Mouse (Mus musculus) adrenal gland, postnatal 10 days (tissue): Measurements from ENCODE around the gene Gm10358. TPM values are rescaled to one million over a fixed set of nuclear protein-coding genes. Genes with fewer than 3 reads are reported as not detected.
"Not testable (repeated sequence)": the region's sequence is repeated elsewhere in the genome, so short reads cannot be mapped to it uniquely, and the experiment has no call there.

Source experiments
- DNase-seq: peaks from one replicate; pipeline ENCODE4 v3.0.0; 2021; ENCODE audit warnings: mixed read lengths
- long read RNA-seq, 2 experiments: library from polyadenylated mRNA; stranded (forward); transcript quantifications; one replicate each; pipeline ENCODE4 v2.0.0; 2021
- total RNA-seq, 2 experiments: library from RNA; stranded (reverse); gene quantifications; 2 replicates each; pipeline ENCODE4 v1.2.3; 2021

Gene Gm10358
- under 1 TPM in 1 of 2 experiments, not detected in 1; 0.21 TPM for total RNA-seq
- long read RNA-seq, experiment 1, partial matches to known transcripts, result 0 of 4 reads
- long read RNA-seq, experiment 1, other reads (novel, unspliced or antisense), result 0 of 4 reads
- long read RNA-seq, experiment 2, partial matches to known transcripts, result 0 of 3 reads
- long read RNA-seq, experiment 2, other reads (novel, unspliced or antisense), result 0 of 3 reads

DNA sequence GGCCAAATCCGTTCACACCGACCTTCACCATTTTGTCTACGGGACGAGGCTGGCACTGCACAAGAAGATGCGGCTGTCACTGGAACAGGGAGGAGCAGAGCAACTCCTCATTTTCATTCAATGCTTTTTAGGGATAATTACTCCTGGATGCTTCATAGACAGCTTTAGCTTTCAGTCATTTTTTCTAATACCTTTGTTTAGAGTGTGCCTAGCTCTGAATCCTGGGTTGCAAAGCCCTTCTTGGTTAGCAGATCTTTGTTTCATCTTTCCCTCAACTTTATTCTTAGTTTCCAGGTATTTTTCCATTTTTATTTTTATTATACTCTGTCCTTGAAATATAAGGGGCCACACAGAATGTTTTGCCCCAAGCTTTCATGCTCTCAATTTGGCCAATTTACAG, at the start of gene Gm10358:
Gene Gm10358, minus strand, starts transcription at position 101 of the 400 bp plus-strand sequence.
- DNase-seq, result no peak

- no peak for DNase-seq
Observed at GRCm38 (mm10) chr8:75448394-75448793, 42.0 kb upstream of the Gm10358 start, which contains the start of gene Iqcm. Gene Iqcm (plus strand): TSS chr8:75448694.

- DNase-seq, result not testable (repeated sequence)
Observed at GRCm38 (mm10) chr8:75415696-75416095, 9.3 kb upstream of the Gm10358 start.

GRCm38 (mm10) chr8:75384770-75385290, 21.6 kb downstream of the Gm10358 start:
- no peak for DNase-seq

- DNase-seq, result no peak
Observed at GRCm38 (mm10) chr8:75375530-75376123, 30.8 kb downstream of the Gm10358 start.

DNA sequence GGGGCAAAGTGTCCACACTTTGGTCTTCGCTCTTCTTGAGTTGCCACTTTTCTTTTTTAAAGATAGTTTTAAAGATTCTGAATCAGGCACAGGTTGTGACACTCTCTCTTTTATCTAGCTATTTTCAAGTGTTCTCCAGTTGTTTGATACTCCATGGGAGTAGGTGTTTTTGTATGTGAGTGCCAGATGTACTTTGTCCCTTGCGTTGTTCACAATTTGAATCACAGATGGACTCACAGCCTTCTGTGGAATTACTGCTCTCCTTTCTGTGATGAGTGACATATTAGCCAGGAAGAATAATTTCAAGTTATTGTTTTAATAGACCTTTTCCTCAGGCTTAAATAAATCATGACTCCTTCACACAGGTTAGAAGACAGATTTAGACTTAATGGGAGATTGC, 34.4 kb downstream of the Gm10358 start:
- no peak for DNase-seq

Other genes with a start within 250 kb of the Gm10358 start
- gene Rasd2, start 192.6 kb downstream of the Gm10358 start, total RNA-seq, result 1 to 10 TPM; 1.6 to 1.7 TPM
- not detected for gene Iqcm, start 42.1 kb upstream of the Gm10358 start, total RNA-seq